Mouse (Mus musculus) spleen, adult 12 weeks (tissue): ENCODE measurements around the gene Plekhg5.
A peak's percentile ranks its signal among the peaks of the same experiment; 100 is the strongest.

Experiments
- DNase-seq: peaks from one replicate; pipeline ENCODE4 v3.0.0; 2022; ENCODE audit warnings: low spot score

Plekhg5 gene

GRCm38 (mm10) chr4:152070494-152071396, 1.6 kb upstream of the Plekhg5 start:
- no peak for DNase-seq

GRCm38 (mm10) chr4:152072655-152073054, 357 bp downstream of the Plekhg5 start:
- DNase-seq = no peak

GRCm38 (mm10) chr4:152073715-152074114, 1.4 kb downstream of the Plekhg5 start:
- no peak for DNase-seq

GRCm38 (mm10) chr4:152074548-152074947, 2.2 kb downstream of the Plekhg5 start:
- DNase-seq = no peak

- no peak for DNase-seq
These were observed 4.9 kb downstream of the Plekhg5 start for GRCm38 (mm10) chr4:152077191-152077590.

- no peak for DNase-seq
These were observed 5.8 kb downstream of the Plekhg5 start for GRCm38 (mm10) chr4:152078105-152078530.

GRCm38 (mm10) chr4:152079261-152079660, 7.0 kb downstream of the Plekhg5 start:
- DNase-seq = no peak

GRCm38 (mm10) chr4:152079931-152080330, 7.6 kb downstream of the Plekhg5 start:
- DNase-seq = no peak

- DNase-seq = no peak
These were observed 11.4 kb downstream of the Plekhg5 start for GRCm38 (mm10) chr4:152083611-152084220.

GRCm38 (mm10) chr4:152084616-152085015, 12.3 kb downstream of the Plekhg5 start:
- no peak for DNase-seq

- peak; percentile 22 for DNase-seq
These were observed 14.4 kb downstream of the Plekhg5 start for GRCm38 (mm10) chr4:152086505-152087210.

GRCm38 (mm10) chr4:152087211-152088081, 15.1 kb downstream of the Plekhg5 start:
- DNase-seq = no peak

GRCm38 (mm10) chr4:152088133-152088532, 15.8 kb downstream of the Plekhg5 start:
- DNase-seq = no peak

GRCm38 (mm10) chr4:152088556-152089120, 16.3 kb downstream of the Plekhg5 start:
- no peak for DNase-seq

- DNase-seq = no peak
These were observed 17.9 kb downstream of the Plekhg5 start for GRCm38 (mm10) chr4:152090191-152090590.

- DNase-seq = peak; percentile 55
These were observed 20.5 kb downstream of the Plekhg5 start for GRCm38 (mm10) chr4:152092751-152093293.

GRCm38 (mm10) chr4:152094233-152094632, 21.9 kb downstream of the Plekhg5 start:
- DNase-seq = no peak

- peak; percentile 75 for DNase-seq
These were observed 23.9 kb downstream of the Plekhg5 start for GRCm38 (mm10) chr4:152095937-152096910.

- no peak for DNase-seq
These were observed 24.6 kb downstream of the Plekhg5 start for GRCm38 (mm10) chr4:152096927-152097326.
